Mouse (Mus musculus) adrenal gland, adult 18-20 months (tissue): ENCODE results near the gene Sertad2. TPM values are rescaled to one million over a fixed set of nuclear protein-coding genes. Genes with fewer than 3 reads are reported as not detected.

ENCODE experiments used
- DNase-seq, 2 experiments: peaks; one replicate each; pipeline ENCODE4 v3.0.0; 2021 to 2022; ENCODE audit warnings: low spot score in 2 of 2
- total RNA-seq, 2 experiments: library from RNA; stranded (reverse); gene quantifications; 1 replicate in 1 of 2; 2 replicates in 1 of 2; pipeline ENCODE4 v1.2.3; 2021

Sertad2 gene
- total RNA-seq, 2 experiments from 2014 or later: 9.4 to 10.8 TPM

DNA sequence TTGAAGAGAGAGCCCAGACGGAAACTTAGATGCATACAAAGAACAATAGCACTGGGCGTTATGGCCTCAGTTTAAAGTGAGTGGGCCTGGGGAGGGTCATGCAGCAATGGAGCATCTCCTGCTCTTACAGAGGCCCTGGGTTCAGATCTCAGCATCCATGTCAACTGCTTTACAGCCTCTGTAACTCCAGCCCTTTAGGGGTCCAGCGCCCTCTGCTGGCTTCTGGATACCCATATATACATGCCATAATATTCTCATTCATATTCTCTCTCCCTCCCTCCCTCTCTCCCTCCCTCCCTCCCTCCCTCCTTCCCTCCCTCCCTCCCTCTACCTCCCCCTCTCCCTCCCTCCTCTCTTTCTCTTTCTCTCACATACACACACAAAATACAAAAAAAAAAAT is 49.0 kb downstream of the Sertad2 start:
- DNase-seq: no peak

DNA sequence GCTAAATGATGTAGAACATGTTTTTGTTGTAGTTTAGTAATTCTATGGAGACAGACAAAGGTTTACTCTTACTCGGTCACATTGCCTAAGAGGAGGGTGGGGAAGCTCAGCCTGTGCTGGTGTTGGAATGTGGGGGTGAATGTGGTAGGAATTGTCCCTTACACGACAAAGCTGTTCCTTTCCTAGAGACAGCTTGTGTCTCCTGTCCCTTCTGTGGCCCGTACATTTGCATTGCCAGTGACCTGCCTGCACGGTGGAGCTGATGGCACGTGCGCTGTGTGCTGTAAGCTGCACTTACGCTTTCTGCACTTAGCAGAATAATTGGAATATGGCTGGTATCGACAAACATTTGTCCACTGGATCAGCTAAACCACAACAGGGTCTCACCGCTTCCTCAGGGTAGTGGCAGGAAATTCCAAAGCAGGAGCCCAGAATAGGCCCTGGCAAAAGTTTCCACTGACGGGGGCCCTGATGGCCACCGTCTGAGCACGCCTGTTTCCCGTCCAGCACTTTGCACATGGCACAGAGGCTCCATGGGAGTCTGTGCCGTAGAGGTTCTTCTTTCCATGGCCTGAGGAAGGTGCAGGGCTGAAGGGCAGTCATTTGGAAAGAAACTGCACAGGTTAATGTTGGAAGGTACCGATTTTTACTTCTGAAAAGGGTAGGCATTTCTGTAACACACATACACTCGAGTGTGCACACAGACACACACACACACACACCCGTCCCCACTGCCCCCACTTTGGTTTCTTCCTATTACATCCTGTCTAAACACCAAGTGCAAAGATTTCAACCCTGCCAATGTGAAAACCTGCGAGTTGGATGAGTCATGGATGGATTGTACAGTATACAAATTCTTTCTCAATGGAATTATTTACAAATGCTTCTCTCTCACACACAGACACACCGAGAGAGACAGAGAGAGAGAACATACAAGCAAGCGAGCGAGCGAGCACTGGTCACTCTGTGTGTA is 51.5 kb downstream of the Sertad2 start:
- DNase-seq: no peak

DNA sequence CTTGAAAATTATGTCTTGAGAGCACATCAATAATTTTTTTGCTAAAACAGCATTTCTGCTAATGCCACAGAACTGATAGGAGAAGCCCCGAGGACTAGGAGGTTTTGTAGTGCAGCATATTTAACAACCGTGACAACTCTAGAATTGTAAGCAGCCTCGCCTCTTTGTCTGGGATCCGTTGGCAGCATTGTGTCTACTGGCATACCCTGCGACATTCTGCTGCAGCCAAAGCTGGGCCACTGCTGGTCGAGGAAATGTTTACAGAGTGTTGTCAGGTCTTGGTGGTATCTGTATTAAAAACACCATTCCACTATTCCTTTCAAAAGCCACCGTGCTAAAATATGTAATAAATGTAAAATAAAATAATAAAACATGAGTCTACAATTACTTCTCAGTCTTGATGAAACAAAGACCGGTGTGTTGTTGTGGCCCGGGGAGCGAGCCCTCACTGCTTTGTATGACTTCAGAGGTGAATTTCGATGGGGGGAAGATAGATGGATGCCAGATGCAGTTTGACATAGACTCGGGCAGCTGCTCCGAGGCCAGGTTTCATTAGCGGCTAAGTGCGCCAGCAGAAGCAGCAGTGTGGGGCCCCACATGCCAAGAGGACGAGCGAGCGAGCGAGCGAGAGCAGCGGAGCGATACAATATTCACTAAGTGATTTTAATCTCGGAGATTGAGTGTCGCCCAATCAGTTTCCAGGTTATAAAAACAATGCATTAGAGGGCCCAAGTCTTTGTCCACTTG is 60.2 kb downstream of the Sertad2 start:
- no peak for DNase-seq

- no peak for DNase-seq
Observed at GRCm38 (mm10) chr11:20604119-20604518, 61.1 kb downstream of the Sertad2 start.

DNA sequence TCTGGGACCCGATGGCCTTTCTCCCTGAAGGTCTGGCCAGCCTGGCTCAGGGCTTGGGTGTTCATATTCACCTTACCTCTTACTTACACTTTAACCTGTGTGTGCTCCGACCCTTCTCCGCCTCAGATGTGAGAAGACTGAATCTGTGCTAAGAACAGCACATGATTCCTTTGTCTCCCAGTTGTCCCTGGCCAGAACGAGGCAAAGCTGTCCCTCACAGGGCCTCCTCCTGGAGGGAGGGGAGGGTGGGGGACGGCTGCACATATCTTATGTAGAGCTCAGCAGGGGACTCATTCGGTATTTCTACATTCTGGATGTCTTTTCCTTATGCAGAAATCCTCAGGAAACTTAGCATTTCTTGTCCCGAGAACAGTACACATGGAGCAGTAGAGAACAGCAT is 62.6 kb downstream of the Sertad2 start:
- no peak for DNase-seq

- no peak for DNase-seq
Observed at GRCm38 (mm10) chr11:20608442-20608841, 65.4 kb downstream of the Sertad2 start.

DNA sequence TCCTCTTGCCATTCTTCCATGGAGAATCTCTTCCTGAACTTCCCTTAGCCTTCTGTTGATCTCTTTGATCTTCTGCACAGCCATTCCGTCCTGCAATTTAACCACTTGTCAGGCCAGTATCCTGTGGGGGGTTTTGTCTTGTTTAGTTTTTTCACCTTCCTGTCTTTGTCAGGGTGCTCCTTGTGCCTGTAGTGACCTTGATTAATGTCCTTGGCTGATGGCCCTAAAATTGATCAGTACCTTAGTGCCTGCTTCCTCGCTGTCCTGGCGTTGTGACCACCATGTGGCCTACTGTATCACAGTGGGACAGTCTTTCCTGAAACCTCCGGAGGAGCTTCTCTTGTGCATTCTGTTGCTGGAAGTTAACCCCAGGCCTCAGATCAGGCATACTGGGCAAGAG is 70.2 kb downstream of the Sertad2 start:
- no peak for DNase-seq

DNA sequence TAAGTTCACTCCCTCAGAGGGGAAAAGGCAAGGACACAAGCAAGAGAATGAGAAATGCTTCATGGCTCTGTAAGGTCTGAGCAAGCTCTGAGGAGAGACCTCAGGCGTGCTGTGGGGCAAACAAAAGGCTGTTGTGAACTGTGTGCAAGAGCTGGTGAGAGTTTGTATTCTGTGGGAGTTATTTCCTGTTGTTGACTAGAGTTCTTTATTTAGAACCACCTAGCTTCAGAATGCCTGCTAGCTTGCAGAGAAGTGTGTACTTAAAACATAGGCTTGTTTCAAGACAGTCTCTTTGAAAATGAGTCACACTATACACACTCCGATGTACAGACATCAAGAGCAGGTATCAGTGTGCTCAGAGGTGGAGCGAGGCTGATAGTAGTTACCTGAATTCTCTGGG is 73.0 kb downstream of the Sertad2 start:
- DNase-seq: no peak

GRCm38 (mm10) chr11:20627146-20627545 is 84.1 kb downstream of the Sertad2 start:
- DNase-seq: no peak

GRCm38 (mm10) chr11:20628216-20628615 is 85.2 kb downstream of the Sertad2 start:
- DNase-seq: no peak

- DNase-seq: no peak
Observed at GRCm38 (mm10) chr11:20629700-20630099, 86.6 kb downstream of the Sertad2 start.

DNA sequence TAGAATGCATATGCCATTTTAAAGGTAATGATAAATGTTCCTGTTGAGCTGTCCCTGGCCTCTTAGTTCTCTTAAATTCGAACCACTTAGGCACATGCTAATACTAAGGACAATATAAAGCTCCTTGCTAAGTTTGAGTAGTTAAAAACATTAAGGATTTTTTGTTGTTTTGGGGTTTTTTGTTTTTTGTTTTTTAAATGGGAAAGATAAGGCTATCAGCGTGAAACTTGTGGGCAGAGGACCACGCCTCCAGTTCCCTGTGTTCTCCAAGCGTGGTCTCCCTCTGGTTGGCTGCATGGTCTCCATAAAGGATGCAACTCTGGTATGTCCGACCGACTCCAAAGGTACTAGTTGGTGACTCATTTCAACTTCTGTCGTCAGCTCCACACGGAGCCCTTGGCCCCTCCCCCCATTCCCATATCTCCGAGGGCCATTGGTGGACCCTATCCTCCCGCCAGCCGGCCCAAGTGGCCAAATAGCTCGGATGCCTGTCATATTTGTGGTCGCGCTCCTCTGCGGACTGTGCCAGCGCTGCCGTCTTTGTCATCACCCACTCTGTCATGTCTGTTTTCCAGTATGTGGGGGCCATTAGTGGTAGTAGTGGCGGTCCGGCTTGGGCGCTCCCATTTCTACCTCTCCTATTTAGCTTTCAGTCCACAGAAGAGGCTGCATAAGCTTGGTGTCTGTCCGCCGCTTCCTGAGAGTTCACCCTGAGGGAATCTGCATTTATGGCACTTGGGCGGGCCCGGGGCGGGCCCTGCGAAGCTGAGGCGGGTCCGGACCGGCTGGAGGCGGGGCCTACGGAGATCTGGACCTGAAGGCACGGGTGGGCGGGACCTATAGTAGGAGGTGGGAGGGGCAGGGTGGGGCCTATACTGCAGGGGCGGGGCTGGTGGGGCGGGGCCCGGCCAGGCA is 88.2 kb downstream of the Sertad2 start:
- peak; percentile 96 for DNase-seq

DNA sequence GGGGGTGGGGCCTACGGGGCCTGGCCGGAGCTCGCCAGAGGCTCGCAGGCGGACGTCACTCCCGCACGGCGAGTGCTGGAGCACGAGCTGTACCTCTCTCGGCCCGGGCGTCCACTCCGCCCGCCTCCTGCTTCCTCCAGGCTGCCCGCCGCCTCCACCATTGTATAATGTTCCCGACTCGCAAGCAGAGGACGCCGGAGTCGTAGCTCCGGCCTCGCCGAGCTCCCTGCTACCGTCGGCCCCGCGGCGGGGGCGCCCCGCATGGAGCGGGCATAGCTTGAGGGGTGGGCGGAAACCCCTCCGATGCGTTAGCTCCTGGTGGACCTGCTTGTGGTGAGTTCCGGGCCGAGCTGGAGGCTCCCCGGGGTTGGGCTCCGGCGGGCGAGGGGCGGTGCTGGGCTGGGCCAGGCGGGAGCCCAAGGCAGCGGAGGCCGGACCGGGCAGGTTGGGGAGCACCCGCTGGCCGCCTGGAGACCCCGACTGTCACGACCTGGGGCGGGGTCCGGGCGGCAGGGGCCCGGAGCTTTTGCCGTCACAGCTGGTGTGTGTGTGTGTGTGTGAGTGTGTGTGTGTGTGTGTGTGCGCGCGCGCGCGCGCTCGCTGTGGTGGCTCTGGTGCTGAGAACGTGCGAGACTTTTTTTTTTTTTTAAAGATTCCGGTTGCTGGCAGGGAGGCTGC is 89.0 kb downstream of the Sertad2 start:
- peak; percentile 75 to 87 for DNase-seq

- peak; percentile 31 to 47 for DNase-seq
Observed at GRCm38 (mm10) chr11:20632619-20632965, 89.5 kb downstream of the Sertad2 start.

DNA sequence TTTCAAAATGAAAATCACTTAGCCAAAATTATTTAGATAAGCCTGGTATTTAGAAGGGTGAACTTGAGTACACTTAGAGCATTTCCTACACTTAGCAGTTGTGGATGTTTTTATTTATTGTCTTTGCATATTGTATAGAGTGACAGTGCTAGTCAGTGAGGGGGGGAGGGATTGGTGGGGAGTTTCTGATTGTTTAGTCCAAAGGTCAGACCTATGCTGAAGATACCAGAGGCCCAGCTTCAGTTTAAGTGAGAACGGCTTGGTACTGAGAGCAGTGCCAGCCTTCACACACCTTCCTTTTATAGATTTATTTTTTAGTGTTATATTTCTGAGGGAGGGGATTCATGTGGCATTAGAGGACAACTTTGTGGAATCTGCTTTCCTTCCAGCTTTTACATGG is 91.5 kb downstream of the Sertad2 start:
- no peak for DNase-seq

GRCm38 (mm10) chr11:20635646-20636045 is 92.6 kb downstream of the Sertad2 start:
- no peak for DNase-seq

DNA sequence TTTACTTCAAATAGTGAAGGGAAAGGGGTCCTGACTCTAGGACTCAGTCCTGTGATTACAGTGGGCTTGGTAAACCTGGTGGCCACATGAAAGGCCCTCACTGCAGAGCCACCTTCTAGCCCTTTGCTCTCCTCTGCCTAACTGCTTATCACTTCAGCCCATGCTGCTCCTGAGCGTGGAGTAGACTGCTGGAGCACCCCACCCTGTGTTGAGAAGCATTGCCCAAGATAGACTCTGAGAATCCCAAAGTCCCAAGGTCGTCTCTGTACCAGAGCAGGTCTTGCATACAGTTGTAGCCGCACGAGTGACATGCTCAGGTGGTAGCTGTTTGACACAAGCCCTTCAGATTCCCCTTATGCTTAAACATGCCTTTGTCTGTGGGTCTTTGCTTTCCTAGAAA is 93.1 kb downstream of the Sertad2 start:
- no peak for DNase-seq

GRCm38 (mm10) chr11:20637060-20637459 is 94.0 kb downstream of the Sertad2 start:
- no peak for DNase-seq

DNA sequence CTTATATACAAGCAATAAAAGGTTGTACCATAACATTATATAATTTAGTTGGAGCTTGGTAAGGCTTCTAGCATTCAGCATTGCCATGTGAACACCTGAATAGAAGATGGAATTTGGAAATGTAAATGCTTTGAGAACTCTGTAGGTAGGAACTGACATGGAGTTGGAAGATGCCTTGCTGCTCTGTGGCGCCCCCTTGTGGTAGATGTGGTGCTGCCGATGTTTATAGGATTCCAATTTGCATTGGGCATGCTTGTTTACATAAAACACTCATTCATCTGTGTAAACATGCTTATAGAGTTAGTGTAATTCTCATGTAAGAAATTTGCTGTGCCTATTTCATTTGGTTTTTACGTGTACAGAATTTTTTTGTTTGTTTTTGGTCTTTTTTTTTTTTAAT is 95.8 kb downstream of the Sertad2 start:
- peak; percentile 82 to 87 for DNase-seq

- no peak for DNase-seq
Observed at GRCm38 (mm10) chr11:20639918-20640447, 96.9 kb downstream of the Sertad2 start.
